Comparison of ENCODE assay signal across 21 mouse cellular contexts in the genomic region with DNA sequence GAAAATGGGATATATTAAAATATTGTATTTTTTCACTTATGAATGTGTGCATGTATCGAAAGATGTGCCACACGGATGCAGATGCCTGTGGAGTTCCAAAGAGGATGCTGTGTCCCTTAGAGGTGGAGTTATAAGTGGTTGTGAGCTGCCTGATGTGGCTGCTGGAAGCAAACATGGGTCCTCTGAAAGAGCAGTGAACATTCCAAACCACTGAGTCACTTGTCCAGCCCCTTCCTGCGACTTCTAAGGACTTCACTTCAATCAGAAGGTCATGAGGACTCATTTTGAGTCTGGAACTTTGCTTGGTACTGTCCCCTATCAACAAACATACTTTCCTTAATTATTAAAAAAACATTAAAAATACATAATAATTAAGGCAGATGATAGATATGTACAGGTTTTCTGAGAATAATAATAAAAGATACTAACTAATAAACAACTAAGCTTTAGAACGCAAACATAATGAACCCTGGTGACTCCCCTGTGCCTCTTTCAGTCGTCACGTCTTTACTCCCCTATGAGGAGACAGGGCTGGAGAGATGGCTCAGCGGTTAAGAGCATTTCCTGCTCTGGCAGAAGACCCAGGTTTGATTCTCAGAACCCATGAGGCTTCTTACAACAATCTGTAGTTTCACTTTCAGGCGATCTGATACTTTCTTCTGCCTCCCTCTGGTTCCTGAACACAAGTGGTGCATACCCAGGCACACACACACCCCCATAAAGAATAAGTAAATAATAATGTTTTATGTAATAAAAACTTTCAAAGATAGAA. TPM values are rescaled to one million over a fixed set of nuclear protein-coding genes. Genes with fewer than 3 reads are reported as not detected.
DNase-seq lines count a peak whose midpoint lies in the region; ATAC-seq and TF ChIP-seq lines count a peak whose summit lies in the region.
"Had no signal": no experiment of that assay in that cellular context is flagged by ENCODE, and none has a peak within 500 bp of the region (broad histone marks: within the 10 kb centered on the region; RNA-seq: fewer than 3 reads in every experiment).

No protein-coding gene starts in this region.

- ATAC-seq in megakaryocyte progenitor cell, adult 5-6 weeks (replicated peaks; ENCODE audit: poor library complexity): peak; percentile 39; the same call in 1 of the 2 replicates
- no peak for ATAC-seq in hindbrain, postnatal 0 days
- ATAC-seq: forebrain, embryonic 15.5 days; hindbrain, embryonic 16.5 days; midbrain, embryonic 15.5 days had no signal

- H3K4me2 ChIP-seq in hindbrain, postnatal 0 days (ENCODE audit: low read depth, low read length): no peak overlapping the region
- H3K4me2 ChIP-seq: forebrain, embryonic 15.5 days; midbrain, embryonic 15.5 days had no signal

- H3K9ac ChIP-seq in hindbrain, postnatal 0 days (replicated peaks; ENCODE audit: low read length): no peak overlapping the region
- H3K9ac ChIP-seq: forebrain, embryonic 15.5 days; liver, embryonic 14.5 days; midbrain, embryonic 15.5 days had no signal

- 83% methylated on average over 8 of the region's 8 CpGs for WGBS in hindbrain, postnatal 0 days

- H3K4me3 ChIP-seq in hindbrain, postnatal 0 days (ENCODE audit: low read length): no peak overlapping the region
- H3K4me3 ChIP-seq: forebrain, embryonic 15.5 days; midbrain, embryonic 15.5 days had no signal

- no peaks in the 10 kb centered on the region for H3K4me1 ChIP-seq in hindbrain, postnatal 0 days (ENCODE audit: insufficient read depth, low read length)
- H3K4me1 ChIP-seq: forebrain, embryonic 15.5 days; midbrain, embryonic 15.5 days had no signal

- TF ChIP-seq CTCF in hindbrain, postnatal 0 days (IDR thresholded peaks at IDR 0.05; ENCODE audit: low read depth): no peak

- no peaks in the 10 kb centered on the region for H3K9me3 ChIP-seq in hindbrain, postnatal 0 days (ENCODE audit: low read length)
- H3K9me3 ChIP-seq: forebrain, embryonic 15.5 days; midbrain, embryonic 15.5 days had no signal

- DNase-seq in CD4-positive helper T cell, adult 2 months (ENCODE audit: low read depth, low spot score): peak; percentile 79
- peak; percentile 62 for DNase-seq in R1 (ENCODE audit: low read depth, low spot score)
- DNase-seq in thymus, postnatal 36 days: peak; percentile 26 to 43
- DNase-seq in gastrocnemius, postnatal 4 days (ENCODE audit: low spot score in 2 of 2): no peak
- DNase-seq in hindbrain, postnatal 0 days (ENCODE audit: low spot score): no peak
- DNase-seq in frontal cortex, postnatal 10 days (ENCODE audit: low spot score in 2 of 2): no peak
- DNase-seq: cerebellum, postnatal 10 days; heart, adult 18-20 months; heart, postnatal 14 days; kidney, adult 9 months; lung, postnatal 10 days had no signal

- H3K27ac ChIP-seq in hindbrain, postnatal 0 days: no peak overlapping the region
- H3K27ac ChIP-seq: forebrain, embryonic 15.5 days; liver, embryonic 14.5 days; midbrain, embryonic 15.5 days had no signal

- no peaks in the 10 kb centered on the region for H3K36me3 ChIP-seq in hindbrain, postnatal 0 days (ENCODE audit: insufficient read depth, low read length)
- H3K36me3 ChIP-seq: forebrain, embryonic 15.5 days; midbrain, embryonic 15.5 days had no signal

- no peaks in the 10 kb centered on the region for H3K27me3 ChIP-seq in hindbrain, postnatal 0 days (ENCODE audit: insufficient read depth, low read length)
- H3K27me3 ChIP-seq: forebrain, embryonic 15.5 days; midbrain, embryonic 15.5 days had no signal

RNA-seq across cellular contexts. Expression of a gene that starts 5.8 kb away (rescaled TPM):
- total RNA-seq in megakaryocyte progenitor cell, adult 5-6 weeks (2015): 0.05 TPM in 1 of 2 replicates, not detected in the other
- total RNA-seq in megakaryocyte progenitor cell, adult 5-6 weeks (2017): 0.07 TPM in 1 of 2 replicates, not detected in the other
- not detected for total RNA-seq in gastrocnemius, postnatal 4 days (2021)
- not detected in 2 replicates for total RNA-seq in hindbrain, postnatal 0 days (2014; rRNA removed)
- polyA plus RNA-seq in hindbrain, postnatal 0 days (2015; fragmentation: Nextera tagmentation; extraction: Ambion mirVana): 0.09 and 0.19 TPM in 2 replicates
- total RNA-seq: gastrocnemius, adult 18-20 months; heart, adult 18-20 months; heart, postnatal 14 days had no signal
- polyA plus RNA-seq: forebrain, embryonic 15.5 days; limb, embryonic 11.5 days; midbrain, embryonic 15.5 days had no signal

RNA-seq across cellular contexts. Expression of a gene that starts 5.8 kb away (rescaled TPM):
- total RNA-seq in megakaryocyte progenitor cell, adult 5-6 weeks (2015): not detected in 2 replicates
- total RNA-seq in megakaryocyte progenitor cell, adult 5-6 weeks (2017): not detected in 2 replicates
- total RNA-seq in gastrocnemius, postnatal 4 days (2021): not detected
- total RNA-seq in hindbrain, postnatal 0 days (2014; rRNA removed): not detected in 2 replicates
- polyA plus RNA-seq in hindbrain, postnatal 0 days (2015; fragmentation: Nextera tagmentation; extraction: Ambion mirVana): not detected in 2 replicates
- total RNA-seq: gastrocnemius, adult 18-20 months; heart, adult 18-20 months; heart, postnatal 14 days had no signal
- polyA plus RNA-seq: forebrain, embryonic 15.5 days; hindbrain, embryonic 16.5 days; large intestine, adult 2 months; limb, embryonic 11.5 days; liver, embryonic 14.5 days; midbrain, embryonic 15.5 days; spleen, adult 2 months had no signal

RNA-seq across cellular contexts. Expression of a gene that starts 19.7 kb away (rescaled TPM):
- 0.46 TPM in 1 of 2 replicates, not detected in the other for total RNA-seq in megakaryocyte progenitor cell, adult 5-6 weeks (2015)
- not detected in 2 replicates for total RNA-seq in megakaryocyte progenitor cell, adult 5-6 weeks (2017)
- not detected for total RNA-seq in gastrocnemius, postnatal 4 days (2021)
- total RNA-seq in hindbrain, postnatal 0 days (2014; rRNA removed): not detected in 2 replicates
- not detected in 2 replicates for polyA plus RNA-seq in hindbrain, postnatal 0 days (2015; fragmentation: Nextera tagmentation; extraction: Ambion mirVana)
- total RNA-seq: ES-E14; gastrocnemius, adult 18-20 months; heart, adult 18-20 months; heart, postnatal 14 days had no signal
- polyA plus RNA-seq: forebrain, embryonic 15.5 days; limb, embryonic 11.5 days; midbrain, embryonic 15.5 days; spleen, adult 2 months had no signal

RNA-seq across cellular contexts. Expression of a gene that starts 32.8 kb away (rescaled TPM):
- total RNA-seq in megakaryocyte progenitor cell, adult 5-6 weeks (2015): 3,812 and 4,089 TPM in 2 replicates
- total RNA-seq in megakaryocyte progenitor cell, adult 5-6 weeks (2017): 1,717 and 2,014 TPM in 2 replicates
- total RNA-seq in gastrocnemius, postnatal 4 days (2021): 100 to 1,000 TPM; 168 to 182 TPM
- 101 and 111 TPM in 2 replicates for total RNA-seq in hindbrain, postnatal 0 days (2014; rRNA removed)
- 208 and 216 TPM in 2 replicates for polyA plus RNA-seq in hindbrain, postnatal 0 days (2015; fragmentation: Nextera tagmentation; extraction: Ambion mirVana)

RNA-seq across cellular contexts. Expression of a gene that starts 54.3 kb away (rescaled TPM):
- 56.2 and 64.7 TPM in 2 replicates for total RNA-seq in megakaryocyte progenitor cell, adult 5-6 weeks (2015)
- total RNA-seq in megakaryocyte progenitor cell, adult 5-6 weeks (2017): 64.8 and 71.9 TPM in 2 replicates
- 10 to 100 TPM; 10.6 to 16.4 TPM for total RNA-seq in gastrocnemius, postnatal 4 days (2021)
- 24.1 and 26.7 TPM in 2 replicates for total RNA-seq in hindbrain, postnatal 0 days (2014; rRNA removed)
- polyA plus RNA-seq in hindbrain, postnatal 0 days (2015; fragmentation: Nextera tagmentation; extraction: Ambion mirVana): 26.8 and 28.2 TPM in 2 replicates

Comparison
In these comparisons a context has a peak if more than half of its experiments do, and no peak if none do; other contexts are left out.
1. DNase-seq: peak in CD4-positive helper T cell, adult 2 months (single experiment), R1 (single experiment) and thymus, postnatal 36 days (2 of 2); none in gastrocnemius, postnatal 4 days (0 of 2), hindbrain, postnatal 0 days (single experiment) and frontal cortex, postnatal 10 days (0 of 2).